Mouse (Mus musculus) neural tube, postnatal 0 days (tissue): Measurements from ENCODE around the gene Ccdc88a. TPM values are rescaled to one million over a fixed set of nuclear protein-coding genes. Genes with fewer than 3 reads are reported as not detected.

Experiments
- polyA plus RNA-seq: library from polyadenylated mRNA; unstranded; fragments of >200 nt; fragmentation: Nextera tagmentation; extraction: Ambion mirVana; gene quantifications from 2 replicates; pipeline ENCODE4 v1.2.1, GENCODE M21; 2015

The Ccdc88a gene
- polyA plus RNA-seq, result 72.0 and 84.7 TPM in 2 replicates

GRCm38 (mm10) chr11:29373396-29374273 is at the start of gene Ccdc88a:
Gene Ccdc88a (plus strand): TSS chr11:29373658.

GRCm38 (mm10) chr11:29514682-29515412 is 141.4 kb downstream of the Ccdc88a start, which contains the start of gene Prorsd1:
Gene Prorsd1 (minus strand): TSS chr11:29515033.

GRCm38 (mm10) chr11:29525988-29526794 is 152.7 kb downstream of the Ccdc88a start, which contains the start of gene Mtif2:
Gene Mtif2 (plus strand): TSS chr11:29526408.

GRCm38 (mm10) chr11:29547752-29548503 is 174.5 kb downstream of the Ccdc88a start, which contains the start of the genes Clhc1 and Rps27a:
Gene Clhc1 (plus strand): TSS chr11:29547950.
Gene Rps27a (minus strand): TSS chr11:29548109.

Other genes with a start within 250 kb of the Ccdc88a start
- gene Pnpt1, start 242.9 kb upstream of the Ccdc88a start, polyA plus RNA-seq, result 20.7 and 21.8 TPM in 2 replicates
- 51.4 and 54.0 TPM in 2 replicates for gene Ppp4r3b, start 200.8 kb upstream of the Ccdc88a start, polyA plus RNA-seq
- 162 and 167 TPM in 2 replicates for gene Cfap36, start 126.2 kb upstream of the Ccdc88a start, polyA plus RNA-seq
- 11.1 and 11.8 TPM in 2 replicates for gene Prorsd1, start 141.4 kb downstream of the Ccdc88a start, polyA plus RNA-seq
- 38.7 and 41.9 TPM in 2 replicates for gene Mtif2, start 152.8 kb downstream of the Ccdc88a start, polyA plus RNA-seq
- 0.14 TPM in 2 replicates for gene Clhc1, start 174.3 kb downstream of the Ccdc88a start, polyA plus RNA-seq
- 550 and 655 TPM in 2 replicates for gene Rps27a, start 174.5 kb downstream of the Ccdc88a start, polyA plus RNA-seq